Mouse (Mus musculus) limb, embryonic 15.5 days (tissue): Measurements from ENCODE around the gene Fstl5. TPM values are rescaled to one million over a fixed set of nuclear protein-coding genes. Genes with fewer than 3 reads are reported as not detected.

Source experiments
- polyA plus RNA-seq: library from polyadenylated mRNA; unstranded; fragments of >200 nt; fragmentation: Nextera tagmentation; extraction: Ambion mirVana; gene quantifications from 2 replicates; pipeline ENCODE4 v1.2.1, GENCODE M21; 2015

The Fstl5 gene
- polyA plus RNA-seq, 1 experiment from 2014 or later = 0.38 TPM

Other genes with a start within 250 kb of the Fstl5 start
- gene Golim4, start 117.3 kb upstream of the Fstl5 start, polyA plus RNA-seq = 62.0 and 62.8 TPM in 2 replicates